Mouse (Mus musculus) bone marrow macrophage, adult 2 months (primary cell): ENCODE data around the gene Sult1a1. TPM values are rescaled to one million over a fixed set of nuclear protein-coding genes. Genes with fewer than 3 reads are reported as not detected.

Source experiments
- H3K27ac ChIP-seq: 2 replicates; pipeline ENCODE4 v1.5.1; 2012; ENCODE audit warnings: low read depth, low read length; ENCODE audit not compliant: insufficient read depth
- H3K4me1 ChIP-seq: 2 replicates; pipeline ENCODE4 v1.6.1; 2012; ENCODE audit warnings: low read length; ENCODE audit not compliant: control insufficient read depth, insufficient read depth
- H3K4me3 ChIP-seq: 2 replicates; pipeline ENCODE4 v1.5.1; 2012; ENCODE audit warnings: mild to moderate bottlenecking, low read length, moderate library complexity; ENCODE audit not compliant: insufficient read depth
- CTCF ChIP-seq: IDR thresholded peaks from 2 replicates; pipeline ENCODE4 v1.5.1; 2012; ENCODE audit warnings: low read depth, mild to moderate bottlenecking, low read length, moderate library complexity
- POLR2A ChIP-seq: IDR thresholded peaks from 2 replicates; pipeline ENCODE4 v1.6.1; 2012; ENCODE audit warnings: mild to moderate bottlenecking, low read depth, low read length, borderline replicate concordance
- polyA plus RNA-seq: library from polyadenylated mRNA; stranded (reverse); fragments of >200 nt; gene quantifications from 2 replicates; pipeline ENCODE4 v1.2.4, GENCODE M21; 2012; ENCODE audit not compliant: missing spikeins, insufficient read depth, insufficient read length

Sult1a1 gene
- polyA plus RNA-seq, 1 experiment: 42.3 TPM

DNA sequence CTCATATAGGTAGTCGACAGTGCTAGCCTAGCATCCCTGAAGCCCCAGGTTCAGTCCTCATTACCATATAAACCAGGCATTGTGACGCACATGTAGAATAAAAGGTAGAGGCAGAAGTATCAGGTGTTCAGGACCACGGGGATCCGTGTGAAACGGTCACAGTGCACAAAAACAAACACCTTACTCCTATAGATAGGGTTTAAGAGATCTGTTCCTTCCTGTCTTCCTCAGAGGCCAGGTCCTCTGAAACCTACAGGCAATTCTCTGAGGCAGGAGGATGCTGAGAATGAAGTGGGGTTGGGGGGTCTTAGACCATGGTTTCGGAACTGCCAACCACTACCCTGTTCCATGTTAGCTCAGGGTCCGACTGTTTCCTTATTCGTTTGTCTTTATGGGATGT, 21.6 kb upstream of the Sult1a1 start:
- Histone ChIP-seq H3K4me1 (peaks cover 35% of the 10 kb centered on the region), H3K4me3 (no peak overlapping the region), H3K27ac (peak overlapping the region; percentile 67; the same call in 1 of the 2 replicates)
- TF ChIP-seq CTCF: no peak
- no peak for TF ChIP-seq POLR2A

DNA sequence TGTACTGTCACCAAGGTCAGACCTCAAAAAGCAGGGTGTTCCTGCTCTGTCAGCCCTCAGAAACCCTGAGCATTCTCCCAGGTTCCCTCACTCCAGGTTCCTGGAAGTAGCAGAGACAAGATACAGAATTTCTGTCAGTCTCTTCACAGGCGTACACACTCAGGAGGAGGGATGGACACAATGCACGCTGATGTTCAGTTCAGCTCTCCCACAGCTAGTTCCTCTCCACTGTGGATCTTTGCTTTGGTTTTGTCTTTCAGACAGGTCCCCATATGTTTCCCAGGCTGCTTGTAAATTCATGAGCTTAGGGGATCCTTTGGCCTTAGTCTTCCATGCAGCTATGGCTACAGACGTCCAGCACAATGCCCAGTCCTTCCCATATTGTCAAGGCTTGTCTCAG, 20.7 kb upstream of the Sult1a1 start:
- no peak for TF ChIP-seq CTCF
- TF ChIP-seq POLR2A: no peak
- H3K4me1 ChIP-seq: peaks cover 32% of the 10 kb centered on the region
- peak overlapping the region; percentile 96 for H3K4me3 ChIP-seq
- H3K27ac ChIP-seq: peak overlapping the region; percentile 67

DNA sequence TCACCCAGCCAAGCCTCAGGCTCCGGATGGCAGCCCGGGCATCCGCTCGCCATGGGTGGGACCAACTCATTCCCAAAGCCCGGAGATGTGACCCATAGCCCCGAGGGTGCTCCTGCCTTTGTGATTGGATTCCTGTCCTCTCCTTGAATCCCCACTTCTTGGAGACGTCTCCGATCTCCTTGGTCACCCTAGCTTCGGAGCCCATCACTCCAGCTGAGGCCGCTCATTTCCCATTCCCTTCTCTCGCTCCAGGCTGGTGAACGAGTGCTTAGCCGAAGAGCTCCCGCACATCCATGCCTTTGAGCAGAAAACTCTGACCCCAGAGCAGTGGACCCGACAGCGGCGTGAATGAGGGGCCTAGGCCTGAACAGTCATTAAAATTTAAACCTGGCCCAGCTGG, 20.1 kb upstream of the Sult1a1 start:
- TF ChIP-seq POLR2A (no peak), CTCF (no peak)

DNA sequence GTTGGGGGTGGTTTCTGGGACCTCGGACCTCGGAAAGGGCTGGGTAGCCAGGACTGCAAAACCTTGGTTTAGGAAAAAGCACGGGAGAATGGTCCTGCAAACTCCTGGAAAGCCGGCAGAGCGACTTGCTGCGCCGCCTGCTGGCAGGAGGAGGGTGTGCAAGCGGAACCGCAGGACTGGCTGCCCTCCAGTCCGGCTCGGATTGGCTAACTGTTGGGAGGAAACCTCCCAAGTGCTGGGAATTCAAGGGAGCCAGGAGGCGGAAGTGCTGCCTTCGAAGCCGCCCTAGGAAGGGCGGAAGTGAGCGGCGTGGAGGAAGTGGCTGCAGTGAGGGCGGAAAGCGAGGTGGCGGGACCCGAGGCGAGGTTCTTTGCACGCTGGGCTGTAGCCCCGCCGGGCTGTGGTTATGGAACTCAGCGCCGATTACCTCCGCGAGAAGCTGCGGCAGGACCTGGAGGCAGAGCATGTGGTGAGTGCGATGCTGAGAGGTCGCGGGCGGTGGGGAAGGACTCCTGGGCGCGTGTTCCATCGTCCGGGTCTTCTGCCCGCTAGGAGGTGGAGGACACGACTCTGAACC, 19.5 kb upstream of the Sult1a1 start, which contains the start of gene Slx1b:
Gene Slx1b, minus strand, starts transcription at position 154 of the 577 bp plus-strand sequence.
- H3K27ac ChIP-seq: peak within 1 kb of the TSS; percentile 81
- peak within 1 kb of the TSS; percentile 96 for H3K4me3 ChIP-seq
- peak; percentile 70 for TF ChIP-seq CTCF
- no peak for TF ChIP-seq POLR2A
- H3K4me1 ChIP-seq: peaks cover 23% of the 10 kb centered on the region

More for the DNA sequence above, 20.1 kb upstream of the Sult1a1 start:
- Histone ChIP-seq H3K27ac (peak overlapping the region; percentile 67), H3K4me3 (peak overlapping the region; percentile 96), H3K4me1 (peaks cover 26% of the 10 kb centered on the region)

DNA sequence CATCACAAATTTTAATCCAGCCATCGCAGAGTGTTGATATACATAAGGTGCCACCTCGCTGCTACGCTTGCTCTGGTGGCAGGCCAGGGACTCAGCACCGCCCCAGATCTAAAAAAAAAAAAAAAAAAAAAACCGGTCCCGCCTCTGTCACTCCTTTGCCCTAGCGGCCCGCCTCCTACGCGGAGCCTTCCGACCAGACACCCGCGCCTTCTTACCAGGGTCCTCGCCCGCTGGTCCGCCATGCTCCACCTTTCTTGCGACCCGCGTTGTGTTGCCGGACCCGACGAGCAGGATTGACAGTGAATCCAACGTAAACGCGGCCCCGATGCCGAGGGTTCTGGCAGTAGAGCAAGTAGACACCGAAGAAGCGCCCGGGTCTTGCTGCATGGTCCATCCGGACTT, 19.0 kb upstream of the Sult1a1 start, which contains the start of gene Bola2:
Gene Bola2, plus strand, starts transcription at position 192 of the 402 bp plus-strand sequence.
- H3K4me3 ChIP-seq: peak within 1 kb of the TSS; percentile 96
- H3K27ac ChIP-seq: peak within 1 kb of the TSS; percentile 81
- peaks cover 18% of the 10 kb centered on the region for H3K4me1 ChIP-seq
- TF ChIP-seq CTCF (no peak), POLR2A (no peak)

DNA sequence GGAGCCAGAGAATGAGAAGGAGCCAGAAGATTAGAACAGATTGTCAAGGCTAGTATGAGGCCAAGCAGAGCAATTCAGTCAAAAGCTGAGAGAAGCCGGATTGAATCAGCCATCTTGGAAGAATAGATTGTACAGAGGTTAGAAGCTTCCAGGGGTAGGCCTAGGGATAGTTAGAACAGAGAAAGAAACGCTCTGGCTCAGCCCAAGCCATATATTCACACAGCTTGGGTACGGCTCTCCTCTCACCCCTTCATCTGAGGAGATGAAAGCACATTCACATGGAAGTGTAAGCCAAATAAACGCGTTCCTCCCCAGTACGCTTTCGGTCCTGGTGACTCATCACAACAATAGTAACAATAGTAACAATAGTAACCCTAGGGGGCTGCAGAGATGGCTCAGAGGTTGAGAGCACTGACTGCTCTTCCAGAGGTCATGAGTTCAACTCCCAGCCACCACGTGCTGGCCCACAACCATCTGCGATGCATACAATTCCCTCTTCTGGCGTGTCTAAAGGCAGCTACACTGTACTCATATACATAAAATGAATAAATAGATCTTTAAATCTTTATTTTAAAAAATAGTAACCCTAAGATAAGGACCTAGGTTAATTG, 18.3 kb upstream of the Sult1a1 start:
- H3K4me3 ChIP-seq: peak overlapping the region; percentile 40

DNA sequence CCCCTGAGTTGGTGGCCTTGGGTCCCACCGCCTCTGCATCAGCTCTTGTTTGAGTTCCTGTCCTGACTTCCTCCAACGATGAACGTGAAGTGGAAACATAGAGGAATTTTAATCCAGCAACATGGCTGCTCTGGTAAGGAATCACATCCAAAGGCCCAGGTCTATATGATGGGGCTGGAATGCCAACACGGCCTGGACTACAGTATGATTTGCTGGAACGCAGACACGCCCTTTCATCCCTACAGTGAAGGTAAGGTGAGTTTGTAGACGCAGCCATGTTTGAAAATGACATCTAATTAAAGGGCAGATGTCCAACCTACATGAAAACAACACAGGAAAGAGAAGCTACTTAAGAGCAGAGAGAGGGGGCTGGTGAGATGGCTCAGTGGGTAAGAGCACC, 17.5 kb upstream of the Sult1a1 start:
- H3K4me1 ChIP-seq: peaks cover 17% of the 10 kb centered on the region
- H3K27ac ChIP-seq: no peak overlapping the region
- TF ChIP-seq POLR2A: no peak
- TF ChIP-seq CTCF: no peak
- H3K4me3 ChIP-seq: no peak overlapping the region

More for the DNA sequence above, 18.3 kb upstream of the Sult1a1 start:
- Histone ChIP-seq H3K4me1 (peaks cover 17% of the 10 kb centered on the region), H3K27ac (peak overlapping the region; percentile 11; the same call in 1 of the 2 replicates)
- TF ChIP-seq CTCF: no peak
- no peak for TF ChIP-seq POLR2A

DNA sequence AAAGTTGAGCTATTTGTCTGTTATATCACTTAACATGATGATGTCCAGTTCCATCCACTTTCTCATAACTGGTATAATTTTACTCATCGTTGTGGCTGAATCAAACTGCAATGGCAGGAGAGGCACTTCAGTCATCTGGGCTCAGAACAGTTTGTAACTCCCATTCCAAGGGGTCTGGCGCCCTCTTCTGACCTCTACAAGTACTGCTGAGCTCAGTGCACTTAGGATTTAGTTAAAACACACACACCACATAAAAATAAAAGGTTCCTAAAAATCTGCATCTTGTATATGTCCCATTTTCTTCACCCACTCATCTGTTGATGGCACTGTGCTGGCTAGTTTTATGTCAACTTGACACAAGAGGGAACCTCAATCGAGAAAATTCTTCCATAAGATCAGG, 17.0 kb upstream of the Sult1a1 start:
- Histone ChIP-seq H3K27ac (no peak overlapping the region), H3K4me3 (no peak overlapping the region), H3K4me1 (peaks cover 17% of the 10 kb centered on the region)
- TF ChIP-seq CTCF: peak; percentile 45
- no peak for TF ChIP-seq POLR2A

DNA sequence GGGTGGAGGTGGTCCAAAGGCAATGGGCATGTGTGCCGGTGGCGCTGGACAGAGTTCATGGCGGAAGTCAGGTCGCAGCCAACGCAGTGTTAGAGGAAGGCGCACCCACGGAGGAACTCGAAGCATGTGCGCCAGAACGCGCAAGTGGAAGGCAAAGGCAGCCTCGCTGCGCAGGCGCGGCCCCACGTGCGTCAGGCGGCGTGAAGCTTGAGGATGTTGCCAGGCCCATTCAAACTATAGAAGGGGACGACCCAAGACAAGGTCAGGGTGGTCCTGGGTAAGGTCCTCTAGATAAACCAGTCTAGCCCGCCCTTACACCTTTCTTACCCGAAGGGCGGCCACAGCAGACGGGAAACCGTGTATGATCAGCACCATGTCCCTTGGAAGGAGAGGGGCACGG, 16.2 kb upstream of the Sult1a1 start:
- H3K4me3 ChIP-seq: no peak overlapping the region
- H3K4me1 ChIP-seq: peaks cover 12% of the 10 kb centered on the region
- TF ChIP-seq CTCF (no peak), POLR2A (no peak)
- H3K27ac ChIP-seq: no peak overlapping the region

DNA sequence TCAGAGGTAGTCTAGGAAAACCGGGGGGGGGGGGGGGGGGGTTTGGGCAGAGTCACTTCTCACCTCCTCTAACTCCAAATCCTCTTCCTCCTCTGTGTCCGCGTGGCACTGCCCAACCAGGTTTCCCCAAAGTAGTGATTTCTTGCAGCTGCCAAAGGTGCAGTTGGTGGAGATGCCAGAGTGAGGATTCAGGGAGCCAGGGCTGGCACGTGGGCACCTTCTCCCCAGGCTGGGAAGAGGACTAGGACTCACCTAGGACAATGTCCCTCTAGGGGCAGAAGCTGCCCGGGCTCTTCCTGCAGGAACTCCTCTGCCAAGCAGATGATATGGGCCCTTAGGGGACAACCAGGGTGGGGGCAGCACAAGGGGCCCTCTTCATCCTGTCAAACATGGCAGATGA, 15.4 kb upstream of the Sult1a1 start:
- Histone ChIP-seq H3K4me1 (peaks cover 9% of the 10 kb centered on the region), H3K27ac (no peak overlapping the region), H3K4me3 (no peak overlapping the region)
- TF ChIP-seq CTCF (no peak), POLR2A (no peak)
